Mouse (Mus musculus): ENCODE data around the gene Dusp27. TPM values are rescaled to one million over a fixed set of nuclear protein-coding genes. Genes with fewer than 3 reads are reported as not detected.
"Not testable (repeated sequence)": the region's sequence is repeated elsewhere in the genome, so short reads cannot be mapped to it uniquely, and the experiment has no call there.

The Dusp27 gene
- total RNA-seq, 4 experiments from 2014 or later = 0.21 to 0.22 (median 0.22) TPM; not detected in 1

GRCm38 (mm10) chr1:166141868-166142267, 14.1 kb upstream of the Dusp27 start:
- not testable (repeated sequence) for DNase-seq

DNA sequence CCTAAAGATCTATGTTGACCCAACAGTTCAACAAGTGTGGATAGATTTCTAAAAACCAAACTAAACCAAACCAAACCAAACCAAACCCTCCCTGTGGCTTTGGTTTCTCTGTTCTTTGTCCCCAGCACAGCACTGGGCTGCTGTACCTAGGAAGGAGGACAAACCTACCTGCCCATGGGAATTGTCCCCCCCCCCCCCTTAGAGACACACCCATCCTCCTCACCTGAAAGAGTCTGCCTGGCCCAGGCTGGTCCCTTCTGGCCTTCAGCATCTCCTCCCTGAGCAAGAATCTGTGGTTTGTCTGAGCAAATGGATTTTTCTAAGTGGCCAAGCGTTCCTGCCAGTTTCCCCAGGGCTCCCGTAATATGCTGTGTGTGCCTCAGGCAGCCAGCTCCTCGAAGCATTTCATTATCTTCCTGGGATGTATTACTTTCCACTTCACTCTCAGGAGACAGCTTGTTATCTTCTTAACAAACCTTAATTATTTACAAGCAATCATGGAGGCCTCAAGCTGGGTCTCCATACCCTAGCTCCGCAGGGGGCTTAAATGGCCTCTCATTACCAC, 12.0 kb upstream of the Dusp27 start:
- no peak for DNase-seq

GRCm38 (mm10) chr1:166139113-166139512, 11.4 kb upstream of the Dusp27 start:
- no peak for DNase-seq

GRCm38 (mm10) chr1:166138136-166138535, 10.4 kb upstream of the Dusp27 start:
- peak; percentile 86 for DNase-seq

GRCm38 (mm10) chr1:166137244-166137938, 9.7 kb upstream of the Dusp27 start:
- peak; percentile 59 for DNase-seq

DNA sequence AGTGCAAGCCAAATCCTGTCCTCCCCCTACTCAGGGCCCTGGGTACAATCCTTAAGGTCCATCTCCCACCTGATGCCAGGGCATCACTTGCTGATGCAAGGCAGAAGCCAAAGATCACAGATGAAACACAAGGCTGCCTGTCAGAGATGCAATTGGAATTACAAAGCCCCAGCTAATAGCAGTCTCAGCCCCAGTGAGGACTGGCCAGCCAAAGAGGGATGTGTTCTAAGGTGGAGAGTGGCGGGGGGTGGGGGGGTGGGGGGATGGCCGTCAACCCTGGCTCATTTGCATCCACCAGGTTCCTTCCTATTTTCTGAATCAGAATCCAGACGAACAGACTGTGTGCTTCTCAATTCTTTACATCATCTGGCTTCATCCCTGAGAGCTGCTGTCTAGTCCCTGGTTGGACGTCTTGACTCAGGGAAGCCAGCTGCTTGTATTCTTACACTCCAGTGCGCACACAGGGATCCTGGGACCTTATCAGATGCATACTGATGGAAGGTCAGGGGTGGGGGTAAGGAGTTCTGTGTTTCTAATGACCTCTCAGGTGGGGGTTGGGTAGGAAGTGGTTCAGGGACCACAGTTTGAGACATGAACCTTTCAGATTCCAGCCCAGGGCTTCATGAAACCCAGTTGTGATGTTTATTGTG, 7.5 kb upstream of the Dusp27 start:
- DNase-seq = no peak

DNA sequence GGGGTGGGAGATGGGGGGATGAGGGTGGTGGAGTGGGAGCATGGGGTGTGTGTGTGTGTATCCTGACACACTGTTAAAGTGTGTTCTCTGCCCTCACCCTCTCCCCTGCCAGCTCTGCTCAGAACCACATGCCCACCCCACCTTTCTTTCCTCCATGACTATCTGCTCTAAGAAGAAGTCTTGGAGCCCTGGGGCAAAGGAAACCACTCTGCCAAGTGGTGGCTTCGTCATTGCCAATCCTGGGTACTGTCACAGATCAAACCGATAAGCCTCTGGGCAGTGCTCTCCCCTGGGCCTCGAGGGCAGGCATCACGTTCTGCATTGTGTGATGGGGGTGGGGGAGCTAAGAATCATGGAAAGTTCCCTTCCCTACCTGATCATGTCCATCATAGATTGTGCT, 4.6 kb upstream of the Dusp27 start:
- DNase-seq = no peak

DNA sequence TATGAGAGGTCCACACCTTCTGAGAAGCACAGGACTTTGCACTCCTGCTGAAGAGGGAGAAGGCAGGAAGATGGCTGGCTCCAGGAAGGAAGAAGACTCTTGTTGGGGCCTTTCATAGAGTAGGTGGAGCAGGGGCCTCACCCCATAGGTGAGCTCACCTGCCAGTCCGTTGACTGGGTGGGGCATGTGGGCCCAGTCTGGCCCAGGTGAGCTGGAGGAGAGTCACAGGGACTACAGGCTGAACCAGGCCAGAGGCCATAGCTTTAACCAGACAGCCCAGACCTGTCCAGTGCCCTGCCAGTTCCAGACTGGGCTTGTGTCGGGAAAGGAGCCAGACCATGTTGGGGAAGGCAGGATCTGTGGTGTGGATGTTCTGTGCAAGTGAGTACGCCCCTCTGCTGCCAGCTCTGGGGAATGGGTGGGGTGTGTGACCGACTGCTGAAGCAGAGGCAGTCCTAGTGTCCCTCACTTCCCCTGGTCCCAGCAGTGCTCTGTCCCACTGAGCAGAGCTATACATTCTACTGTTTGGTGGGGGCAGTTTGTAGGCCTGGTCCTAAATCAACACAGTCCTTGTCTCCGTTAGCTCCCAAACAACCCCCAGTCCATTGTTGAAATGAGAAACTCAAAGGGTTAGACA, 2.6 kb upstream of the Dusp27 start, which contains the start of gene Gpa33:
Gpa33 (plus strand) TSS at position 15 of the 637 bp plus-strand sequence.
- no peak for DNase-seq

DNA sequence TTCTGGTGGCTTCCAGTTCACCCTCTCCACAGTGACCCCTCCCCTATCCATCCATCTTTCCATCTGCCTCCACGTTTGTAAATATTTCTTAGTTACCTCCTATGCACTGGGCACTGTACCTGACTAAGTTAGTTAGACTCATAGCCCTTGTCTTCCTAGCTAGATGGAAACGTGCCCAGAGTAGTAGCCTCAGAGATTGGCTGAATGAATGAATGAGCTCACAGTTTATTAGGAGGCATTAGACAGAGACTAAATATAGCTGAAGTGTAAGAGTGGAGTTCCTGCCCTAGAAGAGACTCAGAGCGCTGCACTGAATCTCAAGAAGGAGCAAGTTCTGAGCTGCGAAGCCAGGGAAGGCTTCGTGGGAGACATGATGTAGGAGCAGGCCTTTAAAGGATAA, 829 bp upstream of the Dusp27 start:
- no peak for DNase-seq

DNA sequence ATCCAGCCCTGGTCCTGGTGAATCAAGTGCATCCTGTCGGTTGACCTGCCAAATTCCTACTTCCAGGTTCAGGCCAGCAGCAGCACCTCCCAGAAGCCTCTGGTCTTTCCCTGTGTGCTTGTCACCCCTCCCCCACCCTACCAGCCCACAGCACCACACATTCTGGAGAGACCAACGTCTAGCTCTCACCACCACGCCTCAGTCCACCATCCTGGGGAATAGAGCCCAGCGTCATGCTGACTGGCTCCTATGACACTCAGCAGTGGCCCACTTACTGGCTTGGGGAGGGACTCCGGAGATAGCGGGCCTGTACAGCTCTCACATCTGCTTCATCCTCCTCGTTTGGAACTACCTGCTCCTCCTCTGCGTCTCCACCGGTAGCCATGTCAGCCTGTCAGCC, 927 bp downstream of the Dusp27 start:
- no peak for DNase-seq

DNA sequence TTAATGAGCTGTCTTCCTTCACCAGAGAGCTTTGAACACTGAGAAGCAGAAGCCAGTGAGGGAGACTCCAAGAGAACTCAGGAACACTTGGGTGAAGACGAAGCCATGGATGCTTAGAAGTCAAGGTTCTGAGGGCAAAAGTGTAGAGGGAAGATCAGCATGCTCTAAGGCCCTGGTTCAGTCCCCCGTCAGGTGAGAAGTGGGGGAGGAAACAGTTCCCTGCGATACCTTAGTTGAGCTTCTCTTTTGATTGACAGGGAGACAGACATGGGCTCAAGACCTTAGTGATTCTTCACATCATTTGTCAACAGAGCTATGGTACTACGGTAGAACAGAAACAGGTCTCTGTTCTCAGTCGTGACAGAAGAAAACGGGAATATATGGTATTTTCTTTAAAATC, 1.4 kb downstream of the Dusp27 start:
- DNase-seq = no peak

DNA sequence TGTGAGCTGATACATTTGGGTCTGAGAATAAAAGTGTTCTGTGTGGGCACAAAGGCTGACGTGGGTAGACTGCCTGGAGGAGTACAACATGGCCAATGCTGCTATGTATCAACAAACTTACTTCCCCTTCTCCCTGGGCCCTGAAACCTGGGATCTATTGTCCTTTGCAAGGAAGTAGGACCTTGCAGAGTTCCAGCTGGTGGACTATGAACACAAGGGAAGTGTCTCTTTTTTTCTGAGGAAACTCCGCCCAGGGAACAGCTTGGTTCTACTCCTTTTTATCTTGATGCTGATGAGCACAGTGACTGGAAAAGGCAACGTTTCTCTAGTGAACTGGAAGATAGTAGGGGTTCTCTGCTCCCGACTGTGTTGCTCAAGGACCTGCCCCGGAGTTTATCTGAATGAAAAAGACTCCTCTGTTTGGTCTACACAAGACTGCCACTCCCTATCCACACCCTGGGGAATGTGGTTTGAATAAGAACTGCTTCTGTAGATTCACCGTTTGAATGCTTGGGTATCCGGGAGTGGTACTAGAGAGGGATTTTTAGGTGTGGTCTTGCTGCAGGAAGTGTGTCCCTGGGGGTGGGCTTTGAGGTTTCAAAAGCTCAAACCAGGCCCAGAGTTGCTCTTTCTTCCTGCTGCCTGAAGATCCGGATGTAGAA, 2.7 kb downstream of the Dusp27 start:
- DNase-seq = no peak

GRCm38 (mm10) chr1:166123751-166124150, 4.0 kb downstream of the Dusp27 start:
- no peak for DNase-seq

GRCm38 (mm10) chr1:166123045-166123444, 4.7 kb downstream of the Dusp27 start:
- DNase-seq = no peak

DNA sequence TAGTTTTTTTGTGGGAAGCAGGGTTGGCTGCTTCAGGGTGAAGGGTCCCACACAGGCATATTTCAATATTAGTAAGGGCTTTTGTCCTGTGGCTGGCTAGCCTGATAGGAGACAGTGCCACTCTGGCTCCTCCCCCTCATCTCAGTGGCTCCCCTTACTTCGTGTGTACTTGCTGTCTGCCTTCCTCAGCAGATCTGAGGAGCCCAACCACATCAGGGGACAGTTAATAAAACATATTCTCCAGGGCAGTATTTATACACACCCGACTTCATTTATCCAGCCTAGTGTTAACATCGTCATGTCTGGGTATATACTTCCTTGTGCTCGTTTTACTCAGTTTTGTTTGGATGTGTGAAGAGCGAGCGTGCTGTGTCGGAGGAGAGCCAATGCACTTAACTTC, 5.6 kb downstream of the Dusp27 start:
- DNase-seq = no peak

DNA sequence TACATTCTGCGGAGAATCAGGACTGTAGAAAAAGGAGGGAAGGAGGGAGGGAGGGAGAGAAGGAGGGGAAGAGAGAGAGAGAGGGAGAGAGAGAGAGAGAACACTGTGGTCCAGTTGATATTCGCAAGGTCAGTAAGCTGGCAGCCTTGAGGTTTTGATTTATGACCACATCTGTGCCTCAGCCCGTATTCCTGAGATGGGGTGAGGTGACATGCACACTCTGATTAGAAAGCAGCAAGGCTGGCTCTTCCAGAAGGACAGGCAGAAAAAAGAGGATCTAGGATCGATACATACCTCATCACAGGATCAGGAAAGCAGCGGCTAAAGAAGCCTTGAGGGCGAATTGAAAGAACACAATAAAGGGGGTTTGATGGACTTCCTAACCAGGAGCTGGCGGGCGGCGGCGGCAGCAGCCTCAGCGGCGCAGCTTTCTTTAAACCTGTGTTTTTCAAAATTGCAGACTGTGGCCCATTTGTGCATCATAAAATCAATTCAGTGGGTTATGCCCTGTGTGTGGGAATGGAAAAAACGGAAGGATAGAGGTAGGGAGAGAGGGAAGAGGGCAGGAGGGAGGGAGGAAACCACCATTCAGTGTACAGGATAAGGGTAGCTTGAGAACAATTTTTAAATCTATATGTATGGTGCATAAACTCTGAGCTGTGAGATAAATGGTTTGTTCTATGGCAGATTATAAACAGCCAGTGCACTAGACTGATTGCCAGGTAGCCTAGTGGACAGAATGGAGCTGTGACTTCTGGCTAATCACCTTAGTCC, 9.7 kb downstream of the Dusp27 start:
- no peak for DNase-seq

GRCm38 (mm10) chr1:166115719-166116118, 12.0 kb downstream of the Dusp27 start:
- no peak for DNase-seq

GRCm38 (mm10) chr1:166114986-166115385, 12.7 kb downstream of the Dusp27 start:
- DNase-seq = no peak

DNA sequence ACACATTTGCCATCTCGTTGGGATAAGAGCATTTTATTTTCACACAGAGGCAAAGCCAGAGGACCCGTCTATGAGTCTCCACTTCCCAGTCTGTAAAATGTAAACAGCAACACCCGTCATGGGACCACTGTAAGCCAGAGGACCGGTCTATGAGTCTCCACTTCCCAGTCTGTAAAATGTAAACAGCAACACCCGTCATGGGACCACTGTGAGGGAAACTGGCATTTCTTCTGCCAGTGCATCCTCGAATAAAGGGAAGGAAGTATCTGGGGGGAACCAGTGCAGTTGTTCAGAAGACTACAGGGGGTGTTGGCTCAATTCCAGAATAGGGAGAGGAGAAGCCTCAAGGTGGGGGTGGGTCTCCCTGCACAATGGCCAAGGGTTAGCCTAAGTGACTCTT, 22.3 kb downstream of the Dusp27 start:
- DNase-seq = no peak

DNA sequence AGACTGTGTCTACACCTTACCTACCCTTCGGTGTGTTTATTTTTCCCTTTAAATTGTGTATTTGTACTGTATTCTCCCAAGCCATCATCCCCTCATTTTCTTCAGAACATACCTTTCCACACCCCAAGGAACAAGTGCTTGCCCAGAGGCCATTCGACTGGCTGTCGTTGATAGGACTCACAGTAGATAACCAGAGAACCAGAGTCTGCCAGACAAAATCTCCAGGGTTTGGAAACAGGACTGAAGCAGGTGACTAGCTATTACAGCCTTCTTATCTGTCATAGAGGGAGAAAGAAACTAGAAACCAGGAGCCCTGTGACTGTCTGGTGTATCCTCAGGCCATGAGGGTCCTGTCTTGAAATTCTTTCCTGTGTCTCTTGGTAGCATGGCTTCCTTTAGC, 22.9 kb downstream of the Dusp27 start:
- DNase-seq = no peak

DNA sequence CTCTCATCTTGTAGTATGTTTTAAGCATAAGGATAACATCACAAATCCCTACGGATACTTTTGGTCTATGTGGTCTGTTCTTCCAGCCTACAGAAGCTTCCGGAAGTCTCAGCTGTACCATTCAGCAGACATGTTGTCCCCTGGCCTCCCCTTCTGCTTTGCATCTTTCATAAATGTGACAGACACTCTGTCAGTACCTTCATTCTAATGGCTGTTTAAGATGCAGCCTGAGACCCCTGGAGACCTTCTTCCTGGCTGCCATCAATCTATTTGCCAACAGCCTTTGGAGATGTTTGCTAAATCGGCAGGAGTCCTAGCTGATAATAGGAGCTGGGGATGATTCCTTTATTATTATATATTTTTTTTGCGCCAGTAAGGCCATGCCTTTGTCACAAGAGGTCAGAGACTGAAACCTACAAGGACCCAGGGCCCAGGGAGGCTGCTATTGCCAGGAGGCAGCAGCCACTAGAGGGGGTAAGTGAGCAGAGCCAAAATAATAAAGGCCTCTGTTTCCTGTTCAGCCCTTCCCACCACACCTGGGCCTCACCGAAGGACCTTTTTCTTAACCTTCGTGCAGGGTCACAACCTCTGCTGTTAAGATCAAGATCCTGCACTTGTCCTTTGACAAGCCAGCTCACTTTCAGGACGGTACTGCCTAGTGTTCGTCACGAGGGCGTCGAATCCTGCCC, 24.7 kb downstream of the Dusp27 start:
- no peak for DNase-seq
